Mouse (Mus musculus): ENCODE measurements around the gene Vdac1.

DNA sequence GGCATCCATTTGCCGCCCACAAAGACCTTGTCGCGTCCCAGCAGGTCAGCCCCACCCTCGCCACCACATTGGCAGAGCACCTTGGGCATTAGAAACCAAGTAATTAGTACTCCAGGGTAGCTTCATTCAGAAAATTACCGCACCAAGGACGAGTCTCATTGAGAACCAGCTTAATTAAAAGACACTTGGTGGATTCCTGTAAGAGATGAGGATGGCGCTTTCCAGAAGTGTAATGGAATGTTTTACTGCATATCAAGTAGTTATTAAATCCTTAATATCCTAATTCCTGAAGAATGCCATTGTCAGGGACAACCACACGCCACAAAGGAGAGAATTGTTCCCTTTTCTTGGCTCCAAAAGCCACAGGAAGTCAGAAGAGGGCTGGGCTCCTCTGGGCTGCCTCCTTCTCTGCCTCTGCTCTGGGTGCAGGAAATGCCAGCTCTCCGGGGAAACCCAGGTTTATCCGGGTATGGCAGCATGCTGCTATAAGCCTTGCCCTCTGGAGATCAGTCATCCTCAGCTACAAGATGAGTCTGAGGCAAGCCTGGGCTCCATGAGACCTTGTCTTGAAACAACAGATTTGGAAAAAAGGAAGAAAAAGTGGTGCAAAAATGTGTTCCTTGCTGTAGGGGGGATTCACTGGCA lies 22.9 kb upstream of the Vdac1 start:
- TF ChIP-seq MYOG (IDR thresholded peaks at IDR 0.05; ENCODE audit: control insufficient read depth, extremely low read depth, insufficient read length) = no peak
- TF ChIP-seq FOSL1 (IDR thresholded peaks at IDR 0.05; ENCODE audit: insufficient read depth, low read length, poor library complexity, severe bottlenecking) = no peak
- no peak for TF ChIP-seq CTCF (IDR thresholded peaks at IDR 0.05; ENCODE audit: control insufficient read depth, insufficient read depth, insufficient read length)
- peak; percentile 23 for TF ChIP-seq MAX (IDR thresholded peaks at IDR 0.05)
- TF ChIP-seq MYOD1 (IDR thresholded peaks at IDR 0.05; ENCODE audit: control insufficient read depth, insufficient read length, low read depth) = no peak
- TF ChIP-seq CEBPB (IDR thresholded peaks at IDR 0.05; ENCODE audit: low read depth) = no peak
